ENCODE assay signal across 21 mouse cellular contexts in genomic region chr5:54254005-54254404, GRCm38 (mm10).
DNase-seq lines count a peak whose midpoint lies in the region; ATAC-seq and TF ChIP-seq lines count a peak whose summit lies in the region.
"Had no signal": no experiment of that assay in that cellular context is flagged by ENCODE, and none has a peak within 500 bp of the region (broad histone marks: within the 10 kb centered on the region; RNA-seq: fewer than 3 reads in every experiment).

No protein-coding gene starts in this region.

- H3K9ac ChIP-seq in hindbrain, embryonic 11.5 days (ENCODE audit: low read depth, low read length): no peak overlapping the region
- no peak overlapping the region for H3K9ac ChIP-seq in hindbrain, postnatal 0 days (replicated peaks; ENCODE audit: low read length)
- H3K9ac ChIP-seq in midbrain, embryonic 14.5 days (replicated peaks; ENCODE audit: low read length): no peak overlapping the region
- H3K9ac ChIP-seq in midbrain, embryonic 13.5 days (replicated peaks): no peak overlapping the region
- H3K9ac ChIP-seq in liver, embryonic 11.5 days (ENCODE audit: low read depth, low read length): no peak overlapping the region
- H3K9ac ChIP-seq: embryonic facial prominence, embryonic 12.5 days; forebrain, embryonic 12.5 days; heart, embryonic 13.5 days; hindbrain, embryonic 14.5 days had no signal

- H3K36me3 ChIP-seq in hindbrain, embryonic 11.5 days (ENCODE audit: control insufficient read depth, insufficient read depth, low read length): no peaks in the 10 kb centered on the region
- no peaks in the 10 kb centered on the region for H3K36me3 ChIP-seq in hindbrain, postnatal 0 days (ENCODE audit: insufficient read depth, low read length)
- no peaks in the 10 kb centered on the region for H3K36me3 ChIP-seq in midbrain, embryonic 14.5 days (ENCODE audit: control insufficient read depth, insufficient read depth, low read length)
- no peaks in the 10 kb centered on the region for H3K36me3 ChIP-seq in midbrain, embryonic 13.5 days
- H3K36me3 ChIP-seq in liver, embryonic 11.5 days (ENCODE audit: control insufficient read depth, insufficient read depth, low read length): no peaks in the 10 kb centered on the region
- H3K36me3 ChIP-seq: embryonic facial prominence, embryonic 12.5 days; forebrain, embryonic 12.5 days; G1E; heart, embryonic 13.5 days had no signal

- no peaks in the 10 kb centered on the region for H3K9me3 ChIP-seq in hindbrain, embryonic 11.5 days (ENCODE audit: control insufficient read depth, low read length)
- H3K9me3 ChIP-seq in hindbrain, postnatal 0 days (ENCODE audit: low read length): 0 out of 2 replicates have a peak, but pooled peaks cover 2% of the 10 kb centered on the region
- no peaks in the 10 kb centered on the region for H3K9me3 ChIP-seq in midbrain, embryonic 14.5 days (ENCODE audit: control insufficient read depth, low read length)
- no peaks in the 10 kb centered on the region for H3K9me3 ChIP-seq in midbrain, embryonic 13.5 days
- H3K9me3 ChIP-seq in liver, embryonic 11.5 days (ENCODE audit: control insufficient read depth, low read length): no peaks in the 10 kb centered on the region
- H3K9me3 ChIP-seq: embryonic facial prominence, embryonic 12.5 days; forebrain, embryonic 12.5 days; G1E; heart, embryonic 13.5 days had no signal

- peak; percentile 25 for DNase-seq in embryo, embryonic 10 days (ENCODE audit: low spot score)
- DNase-seq in embryo, embryonic 9.5 days (ENCODE audit: extremely low spot score): no peak
- peak; percentile 30 for DNase-seq in hindbrain, embryonic 11.5 days (ENCODE audit: low spot score)
- no peak for DNase-seq in hindbrain, postnatal 0 days (ENCODE audit: low spot score)
- peak; percentile 37 for DNase-seq in midbrain, embryonic 14.5 days
- no peak for DNase-seq in liver, embryonic 11.5 days (ENCODE audit: low spot score)
- DNase-seq: adrenal gland, postnatal 10 days; B cell, adult 2 months; cerebellum, adult 11 months; cerebellum, adult 8-10 months; cerebellum, postnatal 14 days; gastrocnemius, postnatal 10 days; heart, postnatal 36 days had no signal

- no peak overlapping the region for H3K27ac ChIP-seq in hindbrain, embryonic 11.5 days (ENCODE audit: low read depth, low read length)
- no peak overlapping the region for H3K27ac ChIP-seq in hindbrain, postnatal 0 days
- no peak overlapping the region for H3K27ac ChIP-seq in midbrain, embryonic 14.5 days (replicated peaks; ENCODE audit: low read depth, low read length)
- no peak overlapping the region for H3K27ac ChIP-seq in midbrain, embryonic 13.5 days
- H3K27ac ChIP-seq in liver, embryonic 11.5 days (ENCODE audit: low read depth, low read length): no peak overlapping the region
- H3K27ac ChIP-seq: embryonic facial prominence, embryonic 12.5 days; forebrain, embryonic 12.5 days; heart, embryonic 13.5 days; hindbrain, embryonic 14.5 days had no signal

- WGBS in hindbrain, embryonic 11.5 days: 52% methylated on average over 7 of the region's 7 CpGs
- 65% methylated on average over 7 of the region's 7 CpGs for WGBS in hindbrain, postnatal 0 days
- 53% methylated on average over 7 of the region's 7 CpGs for WGBS in midbrain, embryonic 14.5 days
- WGBS in midbrain, embryonic 13.5 days: 55% methylated on average over 7 of the region's 7 CpGs
- WGBS in liver, embryonic 11.5 days: 60% methylated on average over 7 of the region's 7 CpGs

- H3K27me3 ChIP-seq in hindbrain, embryonic 11.5 days (ENCODE audit: control insufficient read depth, insufficient read depth, low read length): no peaks in the 10 kb centered on the region
- H3K27me3 ChIP-seq in hindbrain, postnatal 0 days (ENCODE audit: insufficient read depth, low read length): no peaks in the 10 kb centered on the region
- H3K27me3 ChIP-seq in midbrain, embryonic 14.5 days (ENCODE audit: control insufficient read depth, insufficient read depth, low read length): no peaks in the 10 kb centered on the region
- H3K27me3 ChIP-seq in midbrain, embryonic 13.5 days: no peaks in the 10 kb centered on the region
- H3K27me3 ChIP-seq in liver, embryonic 11.5 days (replicated peaks; ENCODE audit: control insufficient read depth, insufficient read depth, low read length): no peaks in the 10 kb centered on the region
- H3K27me3 ChIP-seq: embryonic facial prominence, embryonic 12.5 days; forebrain, embryonic 12.5 days; heart, embryonic 13.5 days had no signal

- ATAC-seq in hindbrain, embryonic 11.5 days (ENCODE audit: low FRiP score): peak; percentile 52
- ATAC-seq in hindbrain, postnatal 0 days: no peak
- no peak for ATAC-seq in midbrain, embryonic 14.5 days (ENCODE audit: low FRiP score, low TSS enrichment)
- no peak for ATAC-seq in midbrain, embryonic 13.5 days
- ATAC-seq in liver, embryonic 11.5 days (replicated peaks; ENCODE audit: low FRiP score): no peak
- ATAC-seq: CD4-positive, CD25-positive, alpha-beta regulatory T cell, adult 4 months; forebrain, embryonic 16.5 days had no signal

- H3K4me2 ChIP-seq in hindbrain, embryonic 11.5 days (replicated peaks; ENCODE audit: low read depth, low read length): no peak overlapping the region
- no peak overlapping the region for H3K4me2 ChIP-seq in hindbrain, postnatal 0 days (ENCODE audit: low read depth, low read length)
- H3K4me2 ChIP-seq in midbrain, embryonic 14.5 days (ENCODE audit: low read length): no peak overlapping the region
- H3K4me2 ChIP-seq in midbrain, embryonic 13.5 days (replicated peaks): no peak overlapping the region
- H3K4me2 ChIP-seq in liver, embryonic 11.5 days: no peak overlapping the region
- H3K4me2 ChIP-seq: embryonic facial prominence, embryonic 12.5 days; forebrain, embryonic 12.5 days; heart, embryonic 13.5 days; hindbrain, embryonic 14.5 days had no signal

- TF ChIP-seq CTCF in hindbrain, postnatal 0 days (IDR thresholded peaks at IDR 0.05; ENCODE audit: low read depth): no peak

- H3K4me3 ChIP-seq in hindbrain, embryonic 11.5 days (ENCODE audit: low read depth, low read length): no peak overlapping the region
- H3K4me3 ChIP-seq in hindbrain, postnatal 0 days (ENCODE audit: low read length): no peak overlapping the region
- no peak overlapping the region for H3K4me3 ChIP-seq in midbrain, embryonic 14.5 days (replicated peaks; ENCODE audit: low read depth, low read length)
- no peak overlapping the region for H3K4me3 ChIP-seq in midbrain, embryonic 13.5 days (replicated peaks)
- H3K4me3 ChIP-seq in liver, embryonic 11.5 days (ENCODE audit: low read depth, low read length): no peak overlapping the region
- H3K4me3 ChIP-seq: embryonic facial prominence, embryonic 12.5 days; forebrain, embryonic 12.5 days; heart, embryonic 13.5 days had no signal

- no peaks in the 10 kb centered on the region for H3K4me1 ChIP-seq in hindbrain, embryonic 11.5 days (replicated peaks; ENCODE audit: control insufficient read depth, insufficient read depth, low read length)
- no peaks in the 10 kb centered on the region for H3K4me1 ChIP-seq in hindbrain, postnatal 0 days (ENCODE audit: insufficient read depth, low read length)
- H3K4me1 ChIP-seq in midbrain, embryonic 14.5 days (ENCODE audit: control insufficient read depth, insufficient read depth, low read length): no peaks in the 10 kb centered on the region
- peaks cover 5% of the 10 kb centered on the region; the same call in 1 of the 2 replicates for H3K4me1 ChIP-seq in midbrain, embryonic 13.5 days (replicated peaks)
- no peaks in the 10 kb centered on the region for H3K4me1 ChIP-seq in liver, embryonic 11.5 days (replicated peaks; ENCODE audit: control insufficient read depth, insufficient read depth, low read length)
- H3K4me1 ChIP-seq: embryonic facial prominence, embryonic 12.5 days had no signal

Comparison
In these comparisons a context has a peak if more than half of its experiments do, and no peak if none do; other contexts are left out.
1. DNase-seq: peak in embryo, embryonic 10 days (single experiment), hindbrain, embryonic 11.5 days (single experiment) and midbrain, embryonic 14.5 days (single experiment); none in embryo, embryonic 9.5 days (single experiment), hindbrain, postnatal 0 days (single experiment) and liver, embryonic 11.5 days (single experiment).